In the genomic region with DNA sequence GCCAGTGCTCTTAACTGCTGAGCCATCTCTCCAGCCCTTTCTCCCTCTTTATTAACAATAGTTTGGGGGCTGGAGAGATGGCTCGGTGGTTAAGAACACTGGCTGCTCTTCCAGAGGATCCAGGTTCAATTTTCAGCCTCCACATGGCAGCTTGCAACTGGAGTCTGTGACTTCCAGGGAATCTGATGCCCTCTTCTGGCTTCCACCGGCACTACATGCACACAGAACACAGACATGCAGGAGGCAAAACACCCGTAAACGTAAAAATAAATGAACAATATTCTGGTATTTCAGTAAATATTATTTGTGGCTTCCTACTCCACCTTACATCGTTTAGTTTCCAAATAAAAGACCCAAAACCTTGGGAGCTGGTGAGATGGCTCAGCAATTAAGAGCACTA, we compare ENCODE assay signal across 1 mouse cellular context.
TF ChIP-seq lines count a peak whose summit lies in the region.

No protein-coding gene starts in this region.

TF ChIP-seq in MEL, 35 proteins besides CTCF, POLR2A, EP300 and RAD21:
- TF ChIP-seq KAT2A (conservative IDR thresholded peaks at IDR 0.05; ENCODE audit: low read depth, low read length) (no peak), MAX (IDR thresholded peaks at IDR 0.05; ENCODE audit: low read length) (no peak), ZKSCAN1 (IDR thresholded peaks at IDR 0.05; ENCODE audit: low read depth, low read length) (no peak), SMC3 (IDR thresholded peaks at IDR 0.05; ENCODE audit: low read depth, low read length) (peak; percentile 47), MYC (IDR thresholded peaks at IDR 0.05; ENCODE audit: low read depth, low read length) (no peak)
